Mouse (Mus musculus) forebrain, embryonic 15.5 days (tissue): ENCODE results near the gene Fyn. TPM values are rescaled to one million over a fixed set of nuclear protein-coding genes. Genes with fewer than 3 reads are reported as not detected.
A peak's percentile ranks its signal among the peaks of the same experiment; 100 is the strongest.

ENCODE experiments used
- ATAC-seq: fragments of 200-750 bp; cut with Nextera tagmentation; replicated peaks from 2 replicates; pipeline ENCODE4 v1.8.0; 2017; ENCODE audit warnings: mild to moderate bottlenecking, moderate TSS enrichment, moderate library complexity
- H3K27ac ChIP-seq: fragments of 300-500 bp; sonication (generic); replicated peaks from 2 replicates; pipeline ENCODE4 v1.5.1; 2015; ENCODE audit warnings: mild to moderate bottlenecking, inconsistent platforms
- H3K27me3 ChIP-seq: fragments of 300-500 bp; sonication (generic); 2 replicates; pipeline ENCODE4 v1.6.1; 2015; ENCODE audit warnings: inconsistent platforms
- H3K36me3 ChIP-seq: fragments of 300-500 bp; sonication (generic); 2 replicates; pipeline ENCODE4 v1.6.1; 2015; ENCODE audit warnings: mild to moderate bottlenecking, inconsistent platforms
- H3K4me1 ChIP-seq: fragments of 300-500 bp; sonication (generic); 2 replicates; pipeline ENCODE4 v1.6.1; 2015; ENCODE audit warnings: inconsistent platforms
- H3K4me2 ChIP-seq: fragments of 300-500 bp; sonication (generic); replicated peaks from 2 replicates; pipeline ENCODE4 v1.6.1; 2015; ENCODE audit warnings: mild to moderate bottlenecking, inconsistent platforms
- H3K4me3 ChIP-seq: fragments of 300-500 bp; sonication (generic); 2 replicates; pipeline ENCODE4 v1.5.1; 2015; ENCODE audit warnings: mild to moderate bottlenecking, inconsistent platforms
- H3K9ac ChIP-seq: fragments of 300-500 bp; sonication (generic); replicated peaks from 2 replicates; pipeline ENCODE4 v1.6.1; 2015; ENCODE audit warnings: mild to moderate bottlenecking, inconsistent platforms
- H3K9me3 ChIP-seq: fragments of 300-500 bp; sonication (generic); 2 replicates; pipeline ENCODE4 v1.6.1; 2016; ENCODE audit warnings: inconsistent platforms
- WGBS: fragments of 180-500 bp; shearing (Covaris S2); methylation state at CpG from one replicate; pipeline ENCODE4 v1.1.7; 2015; ENCODE audit warnings: mixed read lengths; 5-methylcytosine and 5-hydroxymethylcytosine counted together
- polyA plus RNA-seq: library from polyadenylated mRNA; unstranded; fragments of >200 nt; fragmentation: Nextera tagmentation; extraction: Ambion mirVana; gene quantifications from 2 replicates; pipeline ENCODE4 v1.2.1, GENCODE M21; 2015

The Fyn gene
- polyA plus RNA-seq, 1 experiment from 2014 or later: 79.3 TPM

DNA sequence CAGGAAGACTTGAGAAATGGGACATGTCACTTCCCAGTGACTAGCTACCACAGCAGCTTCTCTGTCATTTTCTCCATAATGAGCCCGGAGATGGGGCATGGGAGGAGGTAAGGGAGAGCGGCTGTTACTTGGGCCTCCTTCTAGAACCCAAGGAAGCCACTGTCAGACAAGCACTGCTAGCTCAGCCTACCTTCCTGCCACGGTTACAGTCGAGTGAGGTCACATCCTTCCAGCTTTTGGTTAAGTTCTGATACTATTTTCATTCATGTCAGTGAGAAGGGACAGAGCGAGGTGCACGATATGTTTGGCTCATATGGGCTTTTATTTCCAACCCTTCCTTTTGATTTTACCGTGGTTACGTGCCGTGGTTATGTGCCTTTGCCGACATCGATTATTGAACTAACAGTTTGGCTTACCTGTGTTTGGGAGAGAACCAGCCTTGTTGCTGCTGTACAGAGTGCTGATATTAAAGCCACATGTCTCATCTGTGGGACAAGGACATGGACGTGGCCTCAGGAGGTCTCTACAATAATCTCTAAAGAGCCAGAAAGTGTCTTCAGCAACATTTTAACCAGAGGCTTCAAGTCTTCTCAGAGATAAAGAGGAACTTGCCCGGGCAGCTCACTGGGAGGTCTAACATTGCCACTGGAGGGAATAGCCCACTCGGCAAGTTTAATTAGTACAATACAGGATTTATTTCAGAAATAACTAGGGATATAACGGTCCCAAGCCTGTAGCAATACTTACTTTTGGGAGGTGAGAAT is 87.4 kb downstream of the Fyn start:
- no peak overlapping the region for H3K9ac ChIP-seq
- ATAC-seq: no peak
- no peak overlapping the region for H3K4me3 ChIP-seq
- H3K36me3 ChIP-seq: no peaks in the 10 kb centered on the region
- H3K27ac ChIP-seq: no peak overlapping the region
- H3K27me3 ChIP-seq: no peaks in the 10 kb centered on the region
- H3K4me1 ChIP-seq: peaks cover 64% of the 10 kb centered on the region
- no peak overlapping the region for H3K4me2 ChIP-seq
- no peaks in the 10 kb centered on the region for H3K9me3 ChIP-seq
- WGBS: 82% methylated on average over 15 of the region's 15 CpGs

DNA sequence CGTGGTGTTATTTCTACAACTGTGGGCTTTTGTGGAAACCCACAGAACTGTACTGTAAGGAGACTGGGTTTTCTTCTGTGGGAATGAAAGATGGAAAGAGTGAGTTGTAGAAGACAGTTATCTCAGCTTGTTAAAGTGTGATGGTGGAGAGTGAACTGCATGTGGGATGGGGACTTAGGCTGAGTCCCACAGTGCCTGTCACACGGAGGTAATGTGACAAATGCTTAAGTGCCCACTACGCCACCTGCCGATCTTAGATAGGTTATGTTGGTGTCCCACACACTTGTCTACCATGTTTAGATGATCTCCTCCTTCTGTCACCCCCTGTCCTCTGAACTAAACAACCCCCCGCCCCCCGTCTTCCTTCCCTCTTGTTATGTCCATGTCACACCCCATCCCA is 88.1 kb downstream of the Fyn start:
- no peaks in the 10 kb centered on the region for H3K9me3 ChIP-seq
- 92% methylated on average over 6 of the region's 6 CpGs for WGBS
- H3K36me3 ChIP-seq: no peaks in the 10 kb centered on the region
- H3K27ac ChIP-seq: no peak overlapping the region
- no peaks in the 10 kb centered on the region for H3K27me3 ChIP-seq
- peaks cover 64% of the 10 kb centered on the region for H3K4me1 ChIP-seq
- no peak for ATAC-seq
- no peak overlapping the region for H3K4me2 ChIP-seq
- H3K4me3 ChIP-seq: no peak overlapping the region
- H3K9ac ChIP-seq: no peak overlapping the region

DNA sequence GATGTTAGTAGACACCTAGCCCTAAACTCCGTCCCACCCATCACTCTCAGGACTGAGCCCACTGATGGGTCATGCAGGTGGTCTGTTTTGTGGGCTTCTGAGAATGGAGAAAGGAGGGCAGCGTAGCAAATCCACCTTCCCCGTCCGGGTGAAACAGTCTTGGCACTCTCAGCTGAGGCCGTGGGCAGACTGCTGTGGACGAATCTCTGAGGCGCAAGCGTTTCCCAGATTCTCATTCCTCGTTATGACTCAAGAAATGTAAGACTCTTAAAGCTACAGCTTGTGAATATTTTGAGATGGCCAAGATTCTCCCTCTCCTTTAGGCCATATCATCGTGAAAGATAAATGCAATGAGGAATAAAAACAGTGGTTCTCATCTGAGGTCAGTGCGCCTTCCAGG is 88.6 kb downstream of the Fyn start:
- WGBS: 83% methylated on average over 11 of the region's 11 CpGs
- no peak overlapping the region for H3K27ac ChIP-seq

DNA sequence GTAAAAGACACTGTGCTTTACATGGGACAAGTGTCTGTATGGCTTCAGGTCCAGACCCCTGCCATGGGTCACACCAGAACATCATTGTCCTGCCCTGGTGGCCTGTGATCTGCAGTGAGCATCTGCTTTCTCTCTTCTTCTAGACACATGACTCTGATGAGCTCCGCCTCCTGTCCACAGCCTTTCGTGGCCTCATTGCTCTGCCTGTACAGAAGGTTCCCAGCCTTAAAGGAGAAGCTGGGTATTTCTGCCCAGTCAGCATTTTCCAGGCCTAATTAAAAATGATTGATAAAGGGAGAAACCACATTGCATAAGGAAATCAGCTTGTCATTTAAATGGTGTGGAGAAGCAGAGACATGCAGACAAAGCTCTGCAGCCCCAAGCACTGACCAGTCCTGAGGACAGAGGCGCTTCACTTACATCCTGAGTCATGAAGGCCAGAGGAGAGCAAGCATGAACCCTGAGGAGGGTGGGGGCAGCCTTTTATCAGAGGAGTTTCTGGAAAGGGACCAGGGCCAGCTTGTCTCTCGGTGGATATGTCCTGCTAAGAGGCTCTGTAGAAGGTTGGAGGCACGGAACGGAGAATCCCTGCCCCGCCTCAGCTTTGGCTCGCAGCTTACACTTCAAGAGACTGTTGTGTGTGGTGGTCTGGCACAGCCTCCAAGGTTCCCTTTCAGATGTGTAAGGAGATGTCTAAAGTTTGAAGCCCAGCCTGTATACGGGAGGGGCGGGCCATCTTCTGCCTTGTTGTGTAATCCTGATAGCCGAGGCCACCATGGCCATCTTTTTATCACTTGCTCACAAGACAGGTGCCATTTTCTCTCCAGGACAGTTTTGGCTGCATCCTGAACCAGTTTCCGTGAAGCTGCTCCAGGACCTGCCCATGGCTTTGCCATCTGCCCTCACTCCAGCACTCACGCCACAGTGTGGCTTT is 90.4 kb downstream of the Fyn start:
- Histone ChIP-seq H3K4me2 (no peak overlapping the region), H3K36me3 (no peaks in the 10 kb centered on the region), H3K27ac (peak overlapping the region; percentile 46), H3K9me3 (no peaks in the 10 kb centered on the region), H3K4me1 (peaks cover 64% of the 10 kb centered on the region), H3K27me3 (no peaks in the 10 kb centered on the region), H3K9ac (no peak overlapping the region), H3K4me3 (no peak overlapping the region)
- WGBS: 51% methylated on average over 13 of the region's 13 CpGs
- 0 out of 2 replicates have a peak, but pooled peaks have one; percentile 9 for ATAC-seq

More for the DNA sequence above, 88.6 kb downstream of the Fyn start:
- no peak overlapping the region for H3K4me2 ChIP-seq
- no peaks in the 10 kb centered on the region for H3K9me3 ChIP-seq
- no peaks in the 10 kb centered on the region for H3K36me3 ChIP-seq
- H3K4me1 ChIP-seq: peaks cover 64% of the 10 kb centered on the region
- H3K27me3 ChIP-seq: no peaks in the 10 kb centered on the region
- no peak overlapping the region for H3K9ac ChIP-seq
- no peak overlapping the region for H3K4me3 ChIP-seq
- no peak for ATAC-seq

DNA sequence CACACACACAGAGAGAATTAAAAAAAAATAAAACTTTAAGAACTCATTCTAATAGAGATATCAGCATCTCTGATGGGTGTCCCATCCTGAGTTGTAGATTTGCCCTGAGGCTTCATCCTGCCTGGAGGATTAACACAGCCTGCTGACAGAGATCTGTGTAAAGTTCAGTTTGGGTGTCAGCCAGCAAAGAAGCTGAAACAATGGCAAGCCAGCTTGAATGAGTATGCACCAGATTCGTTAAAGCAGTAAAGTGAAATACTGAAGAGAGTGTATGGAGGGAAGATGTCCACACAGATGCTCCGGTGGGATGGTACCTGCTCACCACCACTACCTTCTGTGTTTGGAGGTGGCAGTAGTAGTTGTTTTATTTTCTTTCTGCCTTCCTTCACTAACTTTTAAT is 92.0 kb downstream of the Fyn start:
- Histone ChIP-seq H3K27ac (no peak overlapping the region), H3K9me3 (no peaks in the 10 kb centered on the region), H3K9ac (no peak overlapping the region), H3K27me3 (no peaks in the 10 kb centered on the region), H3K4me1 (peaks cover 61% of the 10 kb centered on the region), H3K4me2 (no peak overlapping the region), H3K36me3 (no peaks in the 10 kb centered on the region), H3K4me3 (no peak overlapping the region)
- WGBS: 22% methylated on average over 2 of the region's 2 CpGs
- no peak for ATAC-seq

DNA sequence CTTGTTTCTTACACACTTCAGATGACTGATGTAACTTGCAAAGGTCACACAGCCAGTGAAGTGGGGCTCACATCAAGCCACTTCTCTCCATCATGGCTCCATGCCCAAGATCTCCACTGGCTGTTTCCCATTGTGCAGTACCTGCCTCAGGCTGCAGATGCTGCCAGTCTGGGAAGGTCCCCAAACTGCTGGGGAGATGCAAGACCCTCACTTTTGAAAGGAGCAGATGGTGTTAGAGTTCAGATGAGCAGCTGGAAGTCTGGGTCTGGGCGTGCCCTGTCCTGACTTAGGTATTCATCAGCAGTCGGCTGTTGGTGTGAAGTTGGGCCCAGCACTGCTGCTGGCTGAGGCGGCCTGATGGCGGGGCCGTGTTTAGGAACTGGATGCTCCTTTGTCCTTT is 93.3 kb downstream of the Fyn start:
- no peak overlapping the region for H3K4me2 ChIP-seq
- no peak overlapping the region for H3K9ac ChIP-seq
- WGBS: 33% methylated on average over 5 of the region's 5 CpGs
- peaks cover 59% of the 10 kb centered on the region for H3K4me1 ChIP-seq
- H3K36me3 ChIP-seq: no peaks in the 10 kb centered on the region
- H3K27ac ChIP-seq: 0 out of 2 replicates have a peak overlapping the region, but pooled peaks have one; percentile 25
- no peak overlapping the region for H3K4me3 ChIP-seq
- no peaks in the 10 kb centered on the region for H3K27me3 ChIP-seq
- H3K9me3 ChIP-seq: no peaks in the 10 kb centered on the region
- no peak for ATAC-seq

DNA sequence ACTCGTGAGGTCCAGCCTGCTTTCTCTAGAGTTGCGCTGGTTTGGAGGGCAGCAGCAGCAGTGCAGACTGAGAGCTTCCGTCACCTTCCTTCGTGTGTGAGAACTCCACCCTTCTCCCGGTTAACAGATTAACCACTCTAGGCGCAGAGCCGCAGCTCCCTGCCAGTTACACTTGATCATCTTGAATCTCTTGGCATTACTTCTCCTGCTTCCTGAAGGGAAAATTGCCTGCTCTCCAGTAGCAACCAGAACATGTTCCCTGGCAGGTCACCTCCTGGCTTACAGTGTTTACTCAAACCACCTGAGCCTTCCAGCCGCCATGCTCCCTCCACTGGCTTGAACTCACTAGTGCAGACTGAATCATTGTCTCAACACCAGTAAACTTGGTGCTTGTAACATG is 94.1 kb downstream of the Fyn start:
- Histone ChIP-seq H3K36me3 (no peaks in the 10 kb centered on the region), H3K9ac (no peak overlapping the region), H3K9me3 (no peaks in the 10 kb centered on the region), H3K27me3 (no peaks in the 10 kb centered on the region), H3K4me2 (no peak overlapping the region), H3K4me1 (peaks cover 59% of the 10 kb centered on the region), H3K4me3 (no peak overlapping the region), H3K27ac (peak overlapping the region; percentile 25; the same call in 1 of the 2 replicates)
- WGBS: 64% methylated on average over 8 of the region's 8 CpGs
- ATAC-seq: no peak

DNA sequence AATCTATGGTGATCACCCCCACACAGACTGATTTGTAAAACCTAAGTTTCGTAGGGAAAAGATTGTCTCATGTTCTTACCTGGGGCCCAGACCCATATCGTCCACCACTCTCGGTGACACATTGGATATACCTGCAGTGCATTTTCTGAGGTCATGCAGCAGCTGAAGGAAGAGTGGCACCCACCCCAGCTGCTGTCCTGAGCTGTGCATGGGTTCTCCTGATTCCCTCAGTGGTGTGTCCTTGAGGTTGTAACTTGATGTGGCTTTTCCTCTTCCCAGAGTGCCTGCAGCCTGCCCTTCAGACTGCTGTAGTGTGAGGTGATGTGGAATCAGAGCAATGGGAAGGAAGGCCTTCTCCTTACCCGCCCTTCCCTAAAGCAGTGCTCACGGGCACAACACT is 95.7 kb downstream of the Fyn start:
- Histone ChIP-seq H3K9me3 (no peaks in the 10 kb centered on the region), H3K27me3 (no peaks in the 10 kb centered on the region), H3K36me3 (no peaks in the 10 kb centered on the region), H3K4me3 (no peak overlapping the region), H3K9ac (no peak overlapping the region), H3K27ac (no peak overlapping the region), H3K4me1 (peaks cover 47% of the 10 kb centered on the region), H3K4me2 (no peak overlapping the region)
- WGBS: 90% methylated on average over 5 of the region's 5 CpGs
- no peak for ATAC-seq

DNA sequence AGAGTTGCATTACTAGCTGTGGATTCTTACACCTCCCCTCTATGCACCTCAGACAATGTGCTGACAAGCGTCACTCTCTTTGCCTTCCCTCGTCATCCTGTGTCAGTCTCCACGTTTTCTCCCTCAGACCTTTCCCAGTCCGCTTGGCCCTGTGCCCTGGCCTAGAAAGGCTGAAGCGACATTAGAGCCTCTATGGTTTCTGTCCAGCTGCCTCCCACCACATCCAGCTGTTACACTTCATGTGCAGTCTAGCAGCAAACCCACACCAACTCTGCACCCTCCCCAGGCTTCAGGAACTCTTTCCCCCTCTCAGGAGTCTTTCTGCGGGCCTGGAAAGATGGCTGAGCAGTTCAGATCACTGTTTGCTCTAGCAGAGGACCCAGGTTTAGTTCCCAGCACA is 98.7 kb downstream of the Fyn start:
- whole genome bisulfite sequencing: 75% methylated on average over 6 of the region's 6 CpGs
- H3K9ac ChIP-seq: no peak overlapping the region
- no peak overlapping the region for H3K4me3 ChIP-seq
- H3K27me3 ChIP-seq: no peaks in the 10 kb centered on the region
- no peak for ATAC-seq
- H3K4me2 ChIP-seq: no peak overlapping the region
- no peak overlapping the region for H3K27ac ChIP-seq
- H3K4me1 ChIP-seq: peaks cover 46% of the 10 kb centered on the region
- no peaks in the 10 kb centered on the region for H3K36me3 ChIP-seq
- no peaks in the 10 kb centered on the region for H3K9me3 ChIP-seq

DNA sequence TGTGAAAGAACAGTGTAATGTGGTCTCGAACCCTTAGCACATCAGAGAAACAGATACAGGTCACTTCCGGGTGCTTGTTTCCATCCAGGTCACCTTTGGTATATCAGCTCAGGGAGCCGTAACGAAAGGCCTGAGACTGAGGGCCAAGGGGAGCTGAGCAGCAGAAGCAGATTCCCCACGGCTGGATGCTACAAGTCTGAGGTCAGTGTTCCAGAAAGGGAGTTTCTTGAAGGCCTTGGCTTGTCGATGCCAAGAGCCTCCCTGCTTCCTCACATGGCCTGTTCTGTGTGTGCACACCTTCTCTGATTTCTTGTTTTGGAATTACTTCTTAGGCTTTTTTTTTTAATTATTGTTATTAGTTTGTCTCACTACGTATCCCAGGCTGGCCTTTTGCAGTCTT is 99.2 kb downstream of the Fyn start:
- no peaks in the 10 kb centered on the region for H3K9me3 ChIP-seq
- H3K27ac ChIP-seq: no peak overlapping the region
- no peak overlapping the region for H3K4me2 ChIP-seq
- H3K4me1 ChIP-seq: peaks cover 45% of the 10 kb centered on the region
- no peak overlapping the region for H3K9ac ChIP-seq
- ATAC-seq: no peak
- no peak overlapping the region for H3K4me3 ChIP-seq
- WGBS: 92% methylated on average over 7 of the region's 7 CpGs
- H3K27me3 ChIP-seq: no peaks in the 10 kb centered on the region
- H3K36me3 ChIP-seq: no peaks in the 10 kb centered on the region

DNA sequence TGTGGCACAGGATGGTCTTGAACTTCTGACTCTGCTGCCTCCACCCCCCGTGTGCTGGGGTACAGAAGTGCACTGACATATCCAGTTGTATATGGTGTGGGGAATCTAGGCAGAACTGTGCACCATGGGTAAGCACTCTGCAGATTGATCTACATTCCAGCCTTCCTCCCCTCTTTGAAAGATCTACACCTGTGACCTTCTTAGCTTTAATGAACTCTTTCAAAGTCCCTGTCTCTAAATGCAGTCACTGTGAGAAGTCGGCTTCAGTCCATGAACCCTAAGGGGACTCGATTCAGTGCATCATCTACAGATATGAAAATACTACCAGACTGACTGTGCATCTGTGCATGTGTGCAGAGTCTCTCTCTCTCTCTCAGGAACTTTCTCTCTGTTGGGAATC is 99.9 kb downstream of the Fyn start:
- no peak overlapping the region for H3K27ac ChIP-seq
- 82% methylated on average over 3 of the region's 3 CpGs for WGBS
- H3K4me1 ChIP-seq: peaks cover 43% of the 10 kb centered on the region
- H3K9me3 ChIP-seq: no peaks in the 10 kb centered on the region
- H3K27me3 ChIP-seq: no peaks in the 10 kb centered on the region
- no peak overlapping the region for H3K4me2 ChIP-seq
- no peak for ATAC-seq
- H3K9ac ChIP-seq: no peak overlapping the region
- H3K36me3 ChIP-seq: no peaks in the 10 kb centered on the region
- no peak overlapping the region for H3K4me3 ChIP-seq

DNA sequence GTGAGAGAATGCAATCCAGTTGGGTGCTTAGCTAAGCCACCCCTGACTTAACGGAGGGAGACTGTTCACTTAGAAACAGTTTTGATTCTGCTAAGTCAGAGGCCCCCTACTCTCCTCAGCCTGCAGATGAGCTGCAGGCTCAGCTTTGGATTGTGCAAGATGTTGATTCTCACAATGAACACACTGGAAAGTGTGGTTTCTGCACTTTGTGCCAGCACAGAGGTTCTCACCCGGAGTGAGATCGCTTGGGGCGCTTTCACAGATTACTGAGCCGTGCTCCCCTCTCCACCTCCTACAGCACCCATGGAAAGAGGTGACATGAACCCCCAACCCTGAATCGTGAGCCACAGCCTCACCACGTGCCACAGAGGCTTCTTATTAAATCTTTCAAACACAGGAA is 100.7 kb downstream of the Fyn start:
- Histone ChIP-seq H3K9ac (no peak overlapping the region), H3K4me1 (peaks cover 43% of the 10 kb centered on the region), H3K36me3 (no peaks in the 10 kb centered on the region), H3K9me3 (no peaks in the 10 kb centered on the region), H3K4me2 (no peak overlapping the region), H3K27ac (no peak overlapping the region), H3K27me3 (no peaks in the 10 kb centered on the region), H3K4me3 (no peak overlapping the region)
- WGBS: 71% methylated on average over 7 of the region's 7 CpGs
- no peak for ATAC-seq
